Mouse (Mus musculus) adrenal gland, postnatal 14 days (tissue): ENCODE measurements at regions not wholly inside any gene's neighbourhood (a gene's known extent, or its start where the extent isn't known, plus 50 kb on each side); places are given as distances from the start of the nearest gene placed in this dataset.

Source experiments
- DNase-seq: peaks from one replicate; pipeline ENCODE4 v3.0.0; 2021; ENCODE audit warnings: mixed read lengths

DNA sequence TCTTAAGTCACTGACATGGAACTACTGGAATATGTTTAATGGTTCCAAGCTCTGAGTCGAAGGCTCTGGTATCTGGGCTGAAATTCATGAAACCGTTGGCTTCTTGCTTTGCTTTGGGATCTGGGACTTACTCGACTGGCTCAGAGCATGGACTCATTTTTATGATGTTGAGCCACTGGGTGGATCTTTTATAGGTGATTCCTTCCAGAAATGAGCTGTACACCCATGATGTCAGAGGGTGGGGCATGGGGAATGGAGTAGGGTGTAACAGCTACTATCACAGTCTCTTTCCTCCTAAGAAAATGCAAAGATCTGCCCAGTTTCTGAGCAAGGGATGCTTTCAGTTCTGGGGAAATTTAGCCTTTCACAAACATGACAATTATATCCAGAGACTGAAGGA is 57.0 kb upstream of the Fggy start:
- DNase-seq, result no peak

DNA sequence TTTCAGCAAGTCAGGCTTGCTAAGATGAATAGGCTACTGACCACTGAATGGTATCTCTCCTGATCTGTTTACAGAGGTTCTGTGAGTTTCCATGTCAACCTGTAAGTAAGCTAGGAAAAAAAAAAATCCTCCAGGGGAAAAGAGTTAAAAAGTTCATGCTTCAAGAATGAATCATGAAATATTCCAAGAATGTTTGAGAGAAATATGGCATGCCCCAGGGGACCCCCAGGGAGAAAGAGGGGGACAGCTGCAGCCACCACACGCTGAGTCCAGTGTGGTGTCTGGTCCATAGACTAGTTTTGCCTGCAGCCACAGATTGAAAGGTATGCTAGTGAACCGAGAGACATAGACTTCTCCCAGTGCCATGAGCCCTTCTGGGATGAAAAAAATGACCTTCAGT is 56.1 kb upstream of the Fggy start:
- DNase-seq, result no peak

DNA sequence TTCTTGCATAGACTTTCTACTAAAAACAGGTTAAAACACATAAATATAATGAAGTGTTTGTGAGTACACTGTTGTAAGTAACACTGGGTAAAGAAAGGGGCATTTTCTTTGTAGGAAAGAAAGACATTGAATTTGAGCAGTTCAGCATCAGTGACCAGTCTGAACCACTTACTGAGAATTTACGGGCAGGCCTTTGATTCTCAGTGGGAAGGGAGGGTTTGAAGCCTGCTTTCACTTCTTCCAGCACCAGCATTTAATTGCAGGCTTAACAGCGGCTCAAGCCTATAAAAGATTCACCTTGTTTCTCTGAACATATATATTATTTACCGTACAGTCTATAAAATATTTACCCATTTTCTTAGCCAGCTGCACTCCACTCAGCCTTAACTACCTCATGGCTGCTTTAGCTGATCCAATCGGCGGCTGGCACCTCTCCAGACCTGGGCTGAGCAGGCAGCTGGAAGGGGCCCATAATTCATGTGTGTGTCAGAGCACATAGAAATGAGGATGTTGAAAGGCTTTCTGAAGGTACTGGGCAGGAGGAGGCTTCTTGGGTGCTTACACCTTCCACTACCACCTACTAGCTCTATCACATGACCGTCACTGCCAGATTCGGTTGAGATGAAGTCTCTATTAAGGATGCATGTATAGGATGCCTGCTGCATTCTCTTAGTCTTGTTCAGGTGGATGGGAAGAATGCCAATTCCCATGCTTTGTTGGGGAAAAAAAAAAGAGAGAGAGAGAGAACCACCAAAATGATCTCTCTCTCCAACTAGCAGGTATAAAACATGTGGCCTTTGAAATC is 50.0 kb upstream of the Fggy start:
- DNase-seq, result peak; percentile 64
